Mouse (Mus musculus): ENCODE measurements around the gene E2f3. TPM values are rescaled to one million over a fixed set of nuclear protein-coding genes. Genes with fewer than 3 reads are reported as not detected.

Gene E2f3
- polyA plus RNA-seq, 1 experiment from 2014 or later, result 10.7 TPM

- Histone ChIP-seq H3K4me2 (ENCODE audit: low read length) (no peak overlapping the region), H3K27ac (ENCODE audit: low read depth) (no peak overlapping the region), H3K9me3 (ENCODE audit: control insufficient read depth, low read length) (no peaks in the 10 kb centered on the region), H3K4me3 (ENCODE audit: low read depth, low read length) (no peak overlapping the region), H3K27me3 (replicated peaks; ENCODE audit: control insufficient read depth, insufficient read depth, low read length) (no peaks in the 10 kb centered on the region), H3K9ac (ENCODE audit: low read length) (no peak overlapping the region), H3K4me1 (replicated peaks; ENCODE audit: control insufficient read depth, insufficient read depth, low read length) (no peaks in the 10 kb centered on the region), H3K36me3 (ENCODE audit: control insufficient read depth, insufficient read depth, low read length) (peaks cover 10% of the 10 kb centered on the region)
- 97% methylated on average over 7 of the region's 7 CpGs for WGBS
- ATAC-seq (replicated peaks; ENCODE audit: low FRiP score, low TSS enrichment, low read depth) (no peak), DNase-seq (ENCODE audit: low spot score) (no peak)
Observed at GRCm38 (mm10) chr13:29970333-29970732, 15.5 kb downstream of the E2f3 start.

DNA sequence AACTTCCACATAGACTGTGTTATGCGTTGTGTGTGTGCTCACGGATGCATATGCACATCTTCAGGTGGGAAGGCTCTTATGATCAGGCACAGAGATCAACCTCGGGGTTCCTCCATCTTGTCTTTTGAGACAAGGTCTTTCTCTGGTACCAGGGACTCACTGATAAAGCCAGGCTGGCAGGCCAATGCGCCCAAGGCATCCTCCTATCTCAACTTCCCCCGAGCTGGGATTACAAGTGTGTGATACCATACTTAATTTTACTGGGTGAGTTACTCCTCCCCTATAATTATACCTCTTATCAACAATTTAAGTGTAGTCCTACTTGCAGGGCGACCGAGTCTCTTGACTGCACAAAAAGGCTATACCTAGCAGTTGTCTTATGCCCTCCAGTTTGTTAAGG, 17.2 kb downstream of the E2f3 start:
- H3K36me3 ChIP-seq (ENCODE audit: control insufficient read depth, insufficient read depth, low read length), result peaks cover 10% of the 10 kb centered on the region
- H3K9ac ChIP-seq (ENCODE audit: low read length), result no peak overlapping the region
- no peaks in the 10 kb centered on the region for H3K4me1 ChIP-seq (replicated peaks; ENCODE audit: control insufficient read depth, insufficient read depth, low read length)
- ATAC-seq (replicated peaks; ENCODE audit: low FRiP score, low TSS enrichment, low read depth) (no peak), DNase-seq (ENCODE audit: low spot score) (no peak)
- H3K27ac ChIP-seq (ENCODE audit: low read depth), result no peak overlapping the region
- H3K9me3 ChIP-seq (ENCODE audit: control insufficient read depth, low read length), result no peaks in the 10 kb centered on the region
- no peak overlapping the region for H3K4me2 ChIP-seq (ENCODE audit: low read length)
- no peaks in the 10 kb centered on the region for H3K27me3 ChIP-seq (replicated peaks; ENCODE audit: control insufficient read depth, insufficient read depth, low read length)
- no peak overlapping the region for H3K4me3 ChIP-seq (ENCODE audit: low read depth, low read length)
- 89% methylated on average over 7 of the region's 7 CpGs for WGBS

DNA sequence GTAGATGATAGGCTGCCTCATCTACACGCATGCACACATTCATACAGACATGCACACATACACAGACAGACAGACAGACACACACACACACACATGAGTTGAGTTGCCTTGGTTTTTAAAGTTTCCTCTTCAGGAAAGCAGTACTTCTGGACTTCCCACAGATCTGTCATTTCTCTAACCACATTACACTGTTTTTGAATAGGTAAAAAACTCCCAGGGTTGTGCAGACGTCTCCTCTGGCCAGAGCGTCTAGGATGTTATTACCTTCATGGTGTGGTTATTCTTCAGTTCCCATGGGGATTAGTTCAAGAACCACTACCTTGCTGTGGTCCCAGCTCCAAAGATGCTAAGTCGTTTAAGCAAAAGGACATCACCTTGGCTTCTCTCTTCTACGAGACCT, 18.5 kb downstream of the E2f3 start:
- WGBS, result 85% methylated on average over 5 of the region's 5 CpGs
- Histone ChIP-seq H3K27ac (ENCODE audit: low read depth) (no peak overlapping the region), H3K36me3 (ENCODE audit: control insufficient read depth, insufficient read depth, low read length) (peaks cover 17% of the 10 kb centered on the region), H3K4me2 (ENCODE audit: low read length) (no peak overlapping the region), H3K9ac (ENCODE audit: low read length) (no peak overlapping the region), H3K27me3 (replicated peaks; ENCODE audit: control insufficient read depth, insufficient read depth, low read length) (no peaks in the 10 kb centered on the region), H3K9me3 (ENCODE audit: control insufficient read depth, low read length) (no peaks in the 10 kb centered on the region), H3K4me3 (ENCODE audit: low read depth, low read length) (no peak overlapping the region), H3K4me1 (replicated peaks; ENCODE audit: control insufficient read depth, insufficient read depth, low read length) (no peaks in the 10 kb centered on the region)
- DNase-seq (ENCODE audit: low spot score) (no peak), ATAC-seq (replicated peaks; ENCODE audit: low FRiP score, low TSS enrichment, low read depth) (no peak)

DNA sequence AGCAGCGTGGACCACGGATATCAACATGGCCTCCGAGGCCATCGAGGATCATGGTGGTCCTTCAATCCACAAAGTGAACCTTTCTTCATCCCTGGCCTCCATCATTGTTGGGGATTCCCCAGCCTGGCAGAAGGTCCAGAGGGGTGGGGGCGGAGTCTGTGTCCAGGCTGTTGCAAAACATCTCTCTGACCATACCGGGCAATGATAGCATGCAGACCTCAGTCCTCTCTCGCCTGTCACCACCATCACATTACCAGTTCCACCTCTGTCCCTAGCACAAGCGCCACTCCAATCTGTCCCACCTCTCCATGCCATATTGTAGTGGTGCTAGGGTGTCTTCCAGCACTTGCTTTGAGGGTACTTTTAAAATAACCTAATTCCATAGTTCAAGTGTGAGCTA, 18.9 kb downstream of the E2f3 start:
- H3K4me1 ChIP-seq (replicated peaks; ENCODE audit: control insufficient read depth, insufficient read depth, low read length), result no peaks in the 10 kb centered on the region
- DNase-seq (ENCODE audit: low spot score) (no peak), ATAC-seq (replicated peaks; ENCODE audit: low FRiP score, low TSS enrichment, low read depth) (no peak)
- H3K4me3 ChIP-seq (ENCODE audit: low read depth, low read length), result no peak overlapping the region
- no peak overlapping the region for H3K9ac ChIP-seq (ENCODE audit: low read length)
- no peaks in the 10 kb centered on the region for H3K27me3 ChIP-seq (replicated peaks; ENCODE audit: control insufficient read depth, insufficient read depth, low read length)
- H3K4me2 ChIP-seq (ENCODE audit: low read length), result no peak overlapping the region
- H3K36me3 ChIP-seq (ENCODE audit: control insufficient read depth, insufficient read depth, low read length), result peaks cover 17% of the 10 kb centered on the region
- no peaks in the 10 kb centered on the region for H3K9me3 ChIP-seq (ENCODE audit: control insufficient read depth, low read length)
- H3K27ac ChIP-seq (ENCODE audit: low read depth), result no peak overlapping the region
- 97% methylated on average over 8 of the region's 8 CpGs for WGBS

GRCm38 (mm10) chr13:29964087-29964486, 21.8 kb downstream of the E2f3 start:
- Histone ChIP-seq H3K9ac (ENCODE audit: low read length) (no peak overlapping the region), H3K27me3 (replicated peaks; ENCODE audit: control insufficient read depth, insufficient read depth, low read length) (no peaks in the 10 kb centered on the region), H3K9me3 (ENCODE audit: control insufficient read depth, low read length) (no peaks in the 10 kb centered on the region), H3K4me2 (ENCODE audit: low read length) (no peak overlapping the region), H3K36me3 (ENCODE audit: control insufficient read depth, insufficient read depth, low read length) (peaks cover 17% of the 10 kb centered on the region), H3K4me1 (replicated peaks; ENCODE audit: control insufficient read depth, insufficient read depth, low read length) (no peaks in the 10 kb centered on the region), H3K27ac (ENCODE audit: low read depth) (no peak overlapping the region), H3K4me3 (ENCODE audit: low read depth, low read length) (no peak overlapping the region)
- WGBS, result 93% methylated on average over 6 of the region's 6 CpGs
- ATAC-seq (replicated peaks; ENCODE audit: low FRiP score, low TSS enrichment, low read depth) (no peak), DNase-seq (ENCODE audit: low spot score) (no peak)

DNA sequence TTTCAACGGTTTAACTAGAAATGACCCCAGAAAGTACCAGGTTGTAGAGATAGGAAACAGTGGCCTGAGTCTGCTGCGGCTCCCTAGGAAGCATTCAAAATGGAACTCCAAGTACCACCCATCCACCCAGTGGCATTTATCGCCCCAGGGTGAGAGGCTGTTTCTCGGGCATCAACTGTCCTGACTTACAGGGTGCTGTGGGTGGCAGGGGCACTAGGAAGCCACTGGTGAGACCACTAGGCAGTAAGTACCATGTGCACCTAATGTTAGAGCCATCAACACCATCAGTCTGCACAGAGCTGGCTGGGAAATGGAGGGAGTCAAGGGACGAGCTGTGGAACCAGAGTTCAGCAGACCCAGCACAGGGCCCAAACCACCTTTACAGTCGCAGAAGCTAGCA, 25.4 kb downstream of the E2f3 start:
- no peaks in the 10 kb centered on the region for H3K9me3 ChIP-seq (ENCODE audit: control insufficient read depth, low read length)
- DNase-seq (ENCODE audit: low spot score) (no peak), ATAC-seq (replicated peaks; ENCODE audit: low FRiP score, low TSS enrichment, low read depth) (no peak)
- H3K4me1 ChIP-seq (replicated peaks; ENCODE audit: control insufficient read depth, insufficient read depth, low read length), result no peaks in the 10 kb centered on the region
- H3K27me3 ChIP-seq (replicated peaks; ENCODE audit: control insufficient read depth, insufficient read depth, low read length), result no peaks in the 10 kb centered on the region
- no peak overlapping the region for H3K9ac ChIP-seq (ENCODE audit: low read length)
- H3K4me3 ChIP-seq (ENCODE audit: low read depth, low read length), result no peak overlapping the region
- H3K36me3 ChIP-seq (ENCODE audit: control insufficient read depth, insufficient read depth, low read length), result peaks cover 11% of the 10 kb centered on the region; the same call in 1 of the 2 replicates
- H3K4me2 ChIP-seq (ENCODE audit: low read length), result no peak overlapping the region
- H3K27ac ChIP-seq (ENCODE audit: low read depth), result no peak overlapping the region
- WGBS, result 90% methylated on average over 6 of the region's 6 CpGs

- no peaks in the 10 kb centered on the region for H3K27me3 ChIP-seq (replicated peaks; ENCODE audit: control insufficient read depth, insufficient read depth, low read length)
- no peak overlapping the region for H3K9ac ChIP-seq (ENCODE audit: low read length)
- H3K36me3 ChIP-seq (ENCODE audit: control insufficient read depth, insufficient read depth, low read length), result peaks cover 6% of the 10 kb centered on the region; the same call in 1 of the 2 replicates
- H3K4me1 ChIP-seq (replicated peaks; ENCODE audit: control insufficient read depth, insufficient read depth, low read length), result no peaks in the 10 kb centered on the region
- 77% methylated on average over 9 of the region's 9 CpGs for WGBS
- H3K27ac ChIP-seq (ENCODE audit: low read depth), result no peak overlapping the region
- ATAC-seq (replicated peaks; ENCODE audit: low FRiP score, low TSS enrichment, low read depth), result no peak
- DNase-seq (ENCODE audit: low spot score), result no peak
- no peaks in the 10 kb centered on the region for H3K9me3 ChIP-seq (ENCODE audit: control insufficient read depth, low read length)
- H3K4me2 ChIP-seq (ENCODE audit: low read length), result no peak overlapping the region
- no peak overlapping the region for H3K4me3 ChIP-seq (ENCODE audit: low read depth, low read length)
Observed at GRCm38 (mm10) chr13:29957731-29958254, 28.1 kb downstream of the E2f3 start.

DNA sequence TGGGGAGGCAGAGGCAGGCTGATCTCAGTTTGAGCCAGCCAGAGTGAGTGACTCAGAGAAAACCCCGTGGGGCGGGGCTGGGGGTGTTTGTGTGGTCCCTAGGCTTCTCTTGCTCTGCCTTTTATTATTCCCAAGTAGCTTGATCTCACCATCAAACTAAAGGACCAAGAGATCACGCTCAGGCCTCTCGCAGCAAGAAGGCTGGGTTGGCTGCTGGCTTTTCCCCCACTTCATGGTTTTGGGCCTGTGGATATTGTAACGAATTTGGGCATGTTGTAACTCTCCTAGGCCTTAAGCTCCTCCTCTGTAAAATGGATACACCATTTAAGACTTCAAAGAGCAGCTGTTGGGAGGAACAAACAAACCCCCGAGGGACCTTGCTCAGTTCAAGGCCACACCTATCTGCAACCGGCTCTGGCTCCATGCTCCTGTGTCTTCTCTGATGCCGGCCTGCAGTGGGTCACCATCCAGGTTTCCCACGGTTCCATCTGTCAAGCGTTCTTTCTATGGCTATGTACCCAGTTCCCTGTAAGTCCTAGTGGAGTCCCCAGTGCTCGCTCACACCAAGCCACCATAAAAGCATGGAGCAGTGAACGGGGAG, 28.9 kb downstream of the E2f3 start:
- WGBS, result 88% methylated on average over 12 of the region's 12 CpGs
- no peak overlapping the region for H3K4me3 ChIP-seq (ENCODE audit: low read depth, low read length)
- no peak overlapping the region for H3K27ac ChIP-seq (ENCODE audit: low read depth)
- no peaks in the 10 kb centered on the region for H3K27me3 ChIP-seq (replicated peaks; ENCODE audit: control insufficient read depth, insufficient read depth, low read length)
- DNase-seq (ENCODE audit: low spot score) (no peak), ATAC-seq (replicated peaks; ENCODE audit: low FRiP score, low TSS enrichment, low read depth) (no peak)
- H3K9ac ChIP-seq (ENCODE audit: low read length), result no peak overlapping the region
- H3K9me3 ChIP-seq (ENCODE audit: control insufficient read depth, low read length), result no peaks in the 10 kb centered on the region
- 0 out of 2 replicates have a peak, but pooled peaks cover 4% of the 10 kb centered on the region for H3K36me3 ChIP-seq (ENCODE audit: control insufficient read depth, insufficient read depth, low read length)
- H3K4me2 ChIP-seq (ENCODE audit: low read length), result no peak overlapping the region
- no peaks in the 10 kb centered on the region for H3K4me1 ChIP-seq (replicated peaks; ENCODE audit: control insufficient read depth, insufficient read depth, low read length)

DNA sequence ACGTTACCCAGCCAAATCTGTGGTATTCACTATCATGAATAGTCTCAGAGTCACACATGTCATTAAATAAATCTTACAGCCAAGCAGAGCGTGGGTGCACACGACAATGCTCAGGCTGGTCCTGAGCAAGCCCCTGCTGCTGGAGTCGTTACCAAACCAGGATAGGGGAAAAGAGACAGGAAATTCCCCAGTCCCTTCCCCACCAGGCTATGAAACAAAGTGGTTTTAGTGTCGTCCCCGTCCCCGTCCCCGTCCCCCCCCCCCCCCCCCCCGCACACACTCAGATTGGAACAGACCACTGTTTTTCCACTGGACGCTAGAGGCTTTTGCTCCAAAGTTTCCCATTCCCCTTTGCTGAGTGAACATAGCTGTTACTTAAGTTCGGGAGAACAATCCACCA, 30.6 kb downstream of the E2f3 start:
- ATAC-seq (replicated peaks; ENCODE audit: low FRiP score, low TSS enrichment, low read depth) (no peak), DNase-seq (ENCODE audit: low spot score) (no peak)
- Histone ChIP-seq H3K9ac (ENCODE audit: low read length) (no peak overlapping the region), H3K36me3 (ENCODE audit: control insufficient read depth, insufficient read depth, low read length) (0 out of 2 replicates have a peak, but pooled peaks cover 6% of the 10 kb centered on the region), H3K4me2 (ENCODE audit: low read length) (no peak overlapping the region), H3K27me3 (replicated peaks; ENCODE audit: control insufficient read depth, insufficient read depth, low read length) (no peaks in the 10 kb centered on the region), H3K4me3 (ENCODE audit: low read depth, low read length) (no peak overlapping the region), H3K27ac (ENCODE audit: low read depth) (no peak overlapping the region), H3K4me1 (replicated peaks; ENCODE audit: control insufficient read depth, insufficient read depth, low read length) (no peaks in the 10 kb centered on the region), H3K9me3 (ENCODE audit: control insufficient read depth, low read length) (no peaks in the 10 kb centered on the region)
- 81% methylated on average over 10 of the region's 11 CpGs for WGBS

Data from intestine, embryonic 14.5 days (tissue).